Mouse (Mus musculus) stomach, embryonic 14.5 days (tissue): ENCODE results near the gene Zfp605. TPM values are rescaled to one million over a fixed set of nuclear protein-coding genes. Genes with fewer than 3 reads are reported as not detected.

Experiments
- ATAC-seq: fragments of 200-750 bp; cut with Nextera tagmentation; 2 replicates; pipeline ENCODE4 v1.8.0; 2017; ENCODE audit warnings: low read depth, moderate TSS enrichment; ENCODE audit not compliant: insufficient number of reproducible peaks, insufficient read depth, low FRiP score
- H3K27ac ChIP-seq: fragments of 300-500 bp; sonication (generic); 2 replicates; pipeline ENCODE4 v1.5.1; 2014; ENCODE audit warnings: mild to moderate bottlenecking, low read length, moderate library complexity, mixed read lengths
- H3K27me3 ChIP-seq: fragments of 300-500 bp; sonication (generic); 2 replicates; pipeline ENCODE4 v1.6.1; 2014; ENCODE audit warnings: low read length, control low read depth, mixed read lengths; ENCODE audit not compliant: control insufficient read depth, insufficient read depth
- H3K36me3 ChIP-seq: fragments of 300-500 bp; sonication (generic); 2 replicates; pipeline ENCODE4 v1.6.1; 2014; ENCODE audit warnings: mild to moderate bottlenecking, control low read depth, low read length, moderate library complexity, mixed read lengths; ENCODE audit not compliant: control insufficient read depth, insufficient read depth
- H3K4me1 ChIP-seq: fragments of 300-500 bp; sonication (generic); 2 replicates; pipeline ENCODE4 v1.6.1; 2014; ENCODE audit warnings: low read length, control low read depth, mixed read lengths; ENCODE audit not compliant: control insufficient read depth, insufficient read depth
- H3K4me2 ChIP-seq: fragments of 300-500 bp; sonication (generic); replicated peaks from 2 replicates; pipeline ENCODE4 v1.6.1; 2014; ENCODE audit warnings: low read depth, low read length, control low read depth
- H3K4me3 ChIP-seq: fragments of 300-500 bp; sonication (generic); 2 replicates; pipeline ENCODE4 v1.5.1; 2014; ENCODE audit warnings: low read depth, low read length, control low read depth
- H3K9ac ChIP-seq: fragments of 300-500 bp; sonication (generic); replicated peaks from 2 replicates; pipeline ENCODE4 v1.6.1; 2014; ENCODE audit warnings: low read depth, mild to moderate bottlenecking, control low read depth, low read length, moderate library complexity, mixed read lengths
- H3K9me3 ChIP-seq: fragments of 300-500 bp; sonication (generic); 2 replicates; pipeline ENCODE4 v1.6.1; 2016; ENCODE audit warnings: low read depth, low read length, control low read depth; ENCODE audit not compliant: control insufficient read depth
- WGBS: fragments of 180-500 bp; shearing (Covaris S2); extraction: QIAGEN DNeasy Blood & Tissue Kit; methylation state at CpG from one replicate; pipeline ENCODE4 v1.1.7; 2014; 5-methylcytosine and 5-hydroxymethylcytosine counted together
- polyA plus RNA-seq: library from polyadenylated mRNA; unstranded; fragments of >200 nt; fragmentation: Nextera tagmentation; extraction: Ambion mirVana; gene quantifications from 2 replicates; pipeline ENCODE4 v1.2.1, GENCODE M21; 2014

Zfp605 gene
- polyA plus RNA-seq, 1 experiment from 2014 or later: 4.0 TPM

DNA sequence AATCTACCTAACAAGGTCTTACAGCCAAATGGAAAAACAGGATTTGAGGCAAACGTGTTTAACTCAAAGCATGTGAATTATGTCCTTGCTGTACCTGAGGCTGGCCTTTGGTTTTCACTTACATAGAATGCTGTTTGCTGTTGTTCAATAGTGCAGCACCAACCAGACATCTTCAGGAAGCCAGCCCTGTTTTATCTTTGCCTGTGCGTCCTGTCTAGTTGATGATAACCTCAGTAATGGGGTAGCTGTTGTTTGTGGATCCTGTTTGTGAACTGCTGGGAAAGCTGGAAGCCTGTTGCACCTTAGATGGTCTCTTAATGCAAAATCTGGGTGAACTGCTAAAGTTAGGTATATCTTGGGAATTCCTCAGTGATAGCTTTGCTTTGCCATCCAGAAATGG is 68.7 kb downstream of the Zfp605 start:
- Histone ChIP-seq H3K36me3 (peaks cover 8% of the 10 kb centered on the region; the same call in 1 of the 2 replicates), H3K27me3 (no peaks in the 10 kb centered on the region), H3K4me1 (peaks cover 6% of the 10 kb centered on the region), H3K27ac (no peak overlapping the region), H3K4me2 (no peak overlapping the region), H3K9me3 (no peaks in the 10 kb centered on the region), H3K4me3 (no peak overlapping the region), H3K9ac (no peak overlapping the region)
- ATAC-seq: no peak
- WGBS: 78% methylated on average over 2 of the region's 2 CpGs

Other genes starting within 250 kb of the Zfp605 start
- 0.81 and 0.95 TPM in 2 replicates for gene Gm15446, start 186.7 kb upstream of the Zfp605 start, polyA plus RNA-seq
- 25.8 and 26.4 TPM in 2 replicates for gene Zfp932, start 113.6 kb upstream of the Zfp605 start, polyA plus RNA-seq
- 4.9 and 5.0 TPM in 2 replicates for gene Gm17655, start 37.6 kb upstream of the Zfp605 start, polyA plus RNA-seq
- gene Gm35315, start 15.7 kb upstream of the Zfp605 start, polyA plus RNA-seq: 0.69 and 1.5 TPM in 2 replicates
- 0.69 and 0.97 TPM in 2 replicates for gene Plcxd1, start 10.1 kb upstream of the Zfp605 start, polyA plus RNA-seq
- gene Gtpbp6, start 1.9 kb upstream of the Zfp605 start, polyA plus RNA-seq: 27.1 and 30.8 TPM in 2 replicates
- 42.0 and 42.2 TPM in 2 replicates for gene Chfr, start 25.8 kb downstream of the Zfp605 start, polyA plus RNA-seq
- 25.8 and 27.1 TPM in 2 replicates for gene Golga3, start 66.6 kb downstream of the Zfp605 start, polyA plus RNA-seq
- 35.3 and 39.4 TPM in 2 replicates for gene Ankle2, start 120.9 kb downstream of the Zfp605 start, polyA plus RNA-seq
- gene Pgam5, start 159.8 kb downstream of the Zfp605 start, polyA plus RNA-seq: 58.4 and 70.8 TPM in 2 replicates
- 5.3 and 5.5 TPM in 2 replicates for gene Pxmp2, start 176.1 kb downstream of the Zfp605 start, polyA plus RNA-seq
- 29.5 and 30.7 TPM in 2 replicates for gene Pole, start 176.2 kb downstream of the Zfp605 start, polyA plus RNA-seq
- 0.94 and 1.8 TPM in 2 replicates for gene P2rx2, start 233.1 kb downstream of the Zfp605 start, polyA plus RNA-seq
- gene Lrcol1, start 234.6 kb downstream of the Zfp605 start, polyA plus RNA-seq: not detected in 2 replicates